ENCODE assay signal across 10 mouse cellular contexts in the genomic region with DNA sequence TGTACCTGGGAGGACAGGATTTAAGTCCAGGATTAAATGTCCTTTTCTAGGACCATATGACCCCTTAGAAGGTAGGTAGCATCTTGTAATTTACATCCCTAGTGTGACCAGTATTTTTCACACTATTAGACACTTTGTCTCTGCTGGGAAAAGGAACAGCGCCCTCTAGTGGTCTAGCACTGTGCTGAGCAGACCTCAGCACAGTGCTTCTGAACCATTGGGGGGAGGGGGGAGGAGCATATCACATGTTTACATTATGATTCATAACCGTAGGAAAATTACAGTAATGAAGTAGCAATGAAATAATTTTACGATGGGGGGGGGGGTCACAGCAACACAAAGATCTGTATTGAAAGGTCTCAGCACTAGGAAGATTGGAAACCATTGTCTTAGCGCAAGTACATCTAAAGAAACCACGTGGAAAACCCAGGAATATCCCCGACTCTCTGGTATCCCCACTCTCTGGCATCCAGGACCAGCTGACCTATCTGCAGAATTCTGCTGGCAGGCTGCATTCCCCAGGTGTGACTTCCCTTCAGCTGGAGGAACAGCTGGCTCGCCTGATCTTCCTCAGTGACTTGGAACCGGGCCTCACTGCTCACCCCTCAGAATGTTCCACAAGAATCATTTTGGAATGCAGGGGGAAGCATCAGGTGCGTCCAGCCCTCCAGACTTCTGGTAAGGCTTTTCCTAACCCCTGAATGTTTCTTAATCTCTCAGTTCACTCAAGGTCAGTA. TPM values are rescaled to one million over a fixed set of nuclear protein-coding genes. Genes with fewer than 3 reads are reported as not detected.
DNase-seq lines count a peak whose midpoint lies in the region; ATAC-seq and TF ChIP-seq lines count a peak whose summit lies in the region.
"Had no signal": no experiment of that assay in that cellular context is flagged by ENCODE, and none has a peak within 500 bp of the region (broad histone marks: within the 10 kb centered on the region; RNA-seq: fewer than 3 reads in every experiment).

No protein-coding gene starts in this region.

- peak; percentile 83 for TF ChIP-seq CTCF in forebrain, postnatal 0 days (IDR thresholded peaks at IDR 0.05; ENCODE audit: low read depth)

- 0 out of 2 replicates have a peak, but pooled peaks cover 4% of the 10 kb centered on the region for H3K27me3 ChIP-seq in forebrain, postnatal 0 days (ENCODE audit: insufficient read depth, low read length)
- no peaks in the 10 kb centered on the region for H3K27me3 ChIP-seq in kidney, embryonic 14.5 days (ENCODE audit: control insufficient read depth, insufficient read depth, low read length)
- H3K27me3 ChIP-seq in lung, embryonic 16.5 days (ENCODE audit: control insufficient read depth, insufficient read depth, low read depth, low read length), result no peaks in the 10 kb centered on the region

- H3K36me3 ChIP-seq in forebrain, postnatal 0 days (ENCODE audit: insufficient read depth), result no peaks in the 10 kb centered on the region
- no peaks in the 10 kb centered on the region for H3K36me3 ChIP-seq in kidney, embryonic 14.5 days (ENCODE audit: control insufficient read depth, insufficient read depth, low read length)
- H3K36me3 ChIP-seq in lung, embryonic 16.5 days (ENCODE audit: control insufficient read depth, insufficient read depth, low read length), result no peaks in the 10 kb centered on the region
- H3K36me3 ChIP-seq: stomach, embryonic 15.5 days had no signal

- H3K9me3 ChIP-seq in forebrain, postnatal 0 days (ENCODE audit: low read length), result no peaks in the 10 kb centered on the region
- no peaks in the 10 kb centered on the region for H3K9me3 ChIP-seq in kidney, embryonic 14.5 days (ENCODE audit: control insufficient read depth, low read length)
- no peaks in the 10 kb centered on the region for H3K9me3 ChIP-seq in lung, embryonic 16.5 days (ENCODE audit: control insufficient read depth, low read length)
- H3K9me3 ChIP-seq: stomach, embryonic 15.5 days had no signal

- H3K27ac ChIP-seq in forebrain, postnatal 0 days (ENCODE audit: low read depth, low read length), result no peak overlapping the region
- H3K27ac ChIP-seq in kidney, embryonic 14.5 days (ENCODE audit: low read depth, low read length), result no peak overlapping the region
- H3K27ac ChIP-seq in lung, embryonic 16.5 days (ENCODE audit: low read length), result no peak overlapping the region
- H3K27ac ChIP-seq: stomach, embryonic 15.5 days had no signal

- peak; percentile 88 for ATAC-seq in forebrain, postnatal 0 days
- peak; percentile 48; the same call in 1 of the 2 replicates for ATAC-seq in kidney, embryonic 14.5 days (ENCODE audit: low FRiP score, low TSS enrichment)
- ATAC-seq in lung, embryonic 16.5 days (ENCODE audit: low read depth), result peak; percentile 64; the same call in 1 of the 2 replicates

- WGBS in forebrain, postnatal 0 days, result 61% methylated on average over 9 of the region's 9 CpGs
- 50% methylated on average over 9 of the region's 9 CpGs for WGBS in kidney, embryonic 14.5 days
- 47% methylated on average over 9 of the region's 9 CpGs for WGBS in lung, embryonic 16.5 days

- H3K4me3 ChIP-seq in forebrain, postnatal 0 days (ENCODE audit: low read depth, low read length), result no peak overlapping the region
- H3K4me3 ChIP-seq in kidney, embryonic 14.5 days (ENCODE audit: low read length), result no peak overlapping the region
- H3K4me3 ChIP-seq in lung, embryonic 16.5 days (ENCODE audit: low read length), result no peak overlapping the region
- H3K4me3 ChIP-seq: stomach, embryonic 15.5 days had no signal

- H3K9ac ChIP-seq in forebrain, postnatal 0 days, result no peak overlapping the region
- no peak overlapping the region for H3K9ac ChIP-seq in kidney, embryonic 14.5 days (ENCODE audit: low read depth, low read length)
- H3K9ac ChIP-seq in lung, embryonic 16.5 days (ENCODE audit: low read length), result no peak overlapping the region
- H3K9ac ChIP-seq: stomach, embryonic 15.5 days had no signal

- H3K4me1 ChIP-seq in forebrain, postnatal 0 days (ENCODE audit: insufficient read depth), result no peaks in the 10 kb centered on the region
- peaks cover 12% of the 10 kb centered on the region; the same call in 1 of the 2 replicates for H3K4me1 ChIP-seq in kidney, embryonic 14.5 days (ENCODE audit: control insufficient read depth, insufficient read depth, low read length)
- no peaks in the 10 kb centered on the region for H3K4me1 ChIP-seq in lung, embryonic 16.5 days (replicated peaks; ENCODE audit: control insufficient read depth, insufficient read depth, low read length)

- no peak overlapping the region for H3K4me2 ChIP-seq in forebrain, postnatal 0 days (ENCODE audit: low read depth)
- H3K4me2 ChIP-seq in kidney, embryonic 14.5 days (replicated peaks; ENCODE audit: low read depth, low read length), result no peak overlapping the region
- H3K4me2 ChIP-seq in lung, embryonic 16.5 days (ENCODE audit: low read depth, low read length), result no peak overlapping the region
- H3K4me2 ChIP-seq: stomach, embryonic 15.5 days had no signal

- peak; percentile 15 to 42 for DNase-seq in urinary bladder, adult 18-20 months (ENCODE audit: low spot score in 2 of 2)
- DNase-seq in urinary bladder, adult 2 months (ENCODE audit: low spot score), result no peak
- DNase-seq in cerebellum, adult 11 months, result peak; percentile 31
- peak; percentile 67 for DNase-seq in forebrain, postnatal 0 days
- peak; percentile 44 for DNase-seq in retina, postnatal 7 days (ENCODE audit: low read depth, low spot score)
- no peak for DNase-seq in frontal cortex, postnatal 25 days (ENCODE audit: low spot score in 2 of 2)

RNA-seq across cellular contexts. Expression of gene Npy4r, which starts 2.5 kb away (rescaled TPM):
- polyA plus RNA-seq in urinary bladder, adult 2 months (2012; rRNA removed), result 25.1 and 34.7 TPM in 2 replicates
- 0.08 and 0.19 TPM in 2 replicates for total RNA-seq in forebrain, postnatal 0 days (2014; rRNA removed)
- 0.05 and 0.10 TPM in 2 replicates for polyA plus RNA-seq in forebrain, postnatal 0 days (2015; fragmentation: Nextera tagmentation; extraction: Ambion mirVana)
- polyA plus RNA-seq in kidney, embryonic 14.5 days (2014; fragmentation: Nextera tagmentation; extraction: Ambion mirVana), result 0.06 and 0.11 TPM in 2 replicates
- 0.05 and 0.20 TPM in 2 replicates for polyA plus RNA-seq in lung, embryonic 16.5 days (2015; fragmentation: Nextera tagmentation; extraction: Ambion mirVana)

RNA-seq across cellular contexts. Expression of gene Gprin2, which starts 46.7 kb away (rescaled TPM):
- 0.30 and 0.72 TPM in 2 replicates for polyA plus RNA-seq in urinary bladder, adult 2 months (2012; rRNA removed)
- total RNA-seq in forebrain, postnatal 0 days (2014; rRNA removed), result 23.3 and 26.0 TPM in 2 replicates
- polyA plus RNA-seq in forebrain, postnatal 0 days (2015; fragmentation: Nextera tagmentation; extraction: Ambion mirVana), result 6.9 and 8.0 TPM in 2 replicates
- 0.24 and 0.42 TPM in 2 replicates for polyA plus RNA-seq in kidney, embryonic 14.5 days (2014; fragmentation: Nextera tagmentation; extraction: Ambion mirVana)
- 0.21 and 0.30 TPM in 2 replicates for polyA plus RNA-seq in lung, embryonic 16.5 days (2015; fragmentation: Nextera tagmentation; extraction: Ambion mirVana)

RNA-seq across cellular contexts. Expression of gene A630023A22Rik, which starts 52.2 kb away (rescaled TPM):
- 12.5 and 14.3 TPM in 2 replicates for polyA plus RNA-seq in urinary bladder, adult 2 months (2012; rRNA removed)
- total RNA-seq in forebrain, postnatal 0 days (2014; rRNA removed), result not detected in 2 replicates
- not detected in 2 replicates for polyA plus RNA-seq in forebrain, postnatal 0 days (2015; fragmentation: Nextera tagmentation; extraction: Ambion mirVana)
- not detected in 2 replicates for polyA plus RNA-seq in kidney, embryonic 14.5 days (2014; fragmentation: Nextera tagmentation; extraction: Ambion mirVana)
- 0.19 TPM in 1 of 2 replicates, not detected in the other for polyA plus RNA-seq in lung, embryonic 16.5 days (2015; fragmentation: Nextera tagmentation; extraction: Ambion mirVana)
- total RNA-seq: gastrocnemius, postnatal 36 days had no signal
- polyA plus RNA-seq: stomach, embryonic 15.5 days had no signal

Comparison
In these comparisons a context has a peak if more than half of its experiments do, and no peak if none do; other contexts are left out.
1. DNase-seq: peak in urinary bladder, adult 18-20 months (2 of 2), cerebellum, adult 11 months (single experiment), forebrain, postnatal 0 days (single experiment) and retina, postnatal 7 days (single experiment); none in urinary bladder, adult 2 months (single experiment) and frontal cortex, postnatal 25 days (0 of 2).
2. RNA of gene Npy4r, which starts 2.5 kb away (polyA plus RNA-seq): 25.1 to 34.7 TPM in urinary bladder, adult 2 months; 0.05 to 0.20 TPM in lung, embryonic 16.5 days, 0.06 to 0.11 TPM in kidney, embryonic 14.5 days and 0.05 to 0.10 TPM in forebrain, postnatal 0 days; every median in the first group is over 10 times any median in the second.
3. RNA of gene A630023A22Rik, which starts 52.2 kb away (polyA plus RNA-seq): 12.5 to 14.3 TPM in urinary bladder, adult 2 months; 0.19 TPM in lung, embryonic 16.5 days, not detected in forebrain, postnatal 0 days and not detected in kidney, embryonic 14.5 days; every median in the first group is over 10 times any median in the second.
4. Peak in every context shown above with its lines, with median percentiles within 50 percentile points of each other: ATAC-seq.